Mouse (Mus musculus): ENCODE measurements at regions not wholly inside any gene's neighbourhood (a gene's known extent, or its start where the extent isn't known, plus 50 kb on each side); places are given as distances from the start of the nearest gene placed in this dataset. TPM values are rescaled to one million over a fixed set of nuclear protein-coding genes. Genes with fewer than 3 reads are reported as not detected.

DNA sequence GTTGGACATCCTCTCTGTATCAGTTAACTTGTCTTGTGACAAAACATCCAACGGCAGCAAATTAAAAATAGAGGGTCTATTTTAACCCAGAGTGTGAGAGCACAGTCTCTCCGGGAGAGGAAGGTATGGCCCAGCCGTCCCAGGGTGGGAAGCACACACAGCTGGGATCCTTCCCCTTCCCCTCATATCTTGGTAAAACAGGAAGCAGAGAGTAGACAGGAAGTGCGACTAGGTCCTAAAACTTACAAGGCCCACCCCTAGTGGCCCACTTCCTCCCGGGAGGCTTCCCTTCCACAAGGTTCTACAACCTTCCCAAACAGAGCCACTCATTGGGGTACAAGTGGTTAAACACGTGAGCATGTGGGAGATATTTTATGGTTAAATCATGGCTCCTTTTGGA, 56.4 kb upstream of the Max start:
- Histone ChIP-seq H3K9me3 (no peaks in the 10 kb centered on the region), H3K9ac (replicated peaks) (no peak overlapping the region), H3K4me1 (0 out of 2 replicates have a peak, but pooled peaks cover 2% of the 10 kb centered on the region), H3K4me3 (no peak overlapping the region), H3K27ac (replicated peaks) (no peak overlapping the region), H3K36me3 (no peaks in the 10 kb centered on the region), H3K27me3 (peaks cover 8% of the 10 kb centered on the region; the same call in 1 of the 2 replicates), H3K4me2 (replicated peaks) (no peak overlapping the region)
- no peak for ATAC-seq (ENCODE audit: low FRiP score, low read depth)
- 90% methylated on average over 6 of the region's 6 CpGs for WGBS

DNA sequence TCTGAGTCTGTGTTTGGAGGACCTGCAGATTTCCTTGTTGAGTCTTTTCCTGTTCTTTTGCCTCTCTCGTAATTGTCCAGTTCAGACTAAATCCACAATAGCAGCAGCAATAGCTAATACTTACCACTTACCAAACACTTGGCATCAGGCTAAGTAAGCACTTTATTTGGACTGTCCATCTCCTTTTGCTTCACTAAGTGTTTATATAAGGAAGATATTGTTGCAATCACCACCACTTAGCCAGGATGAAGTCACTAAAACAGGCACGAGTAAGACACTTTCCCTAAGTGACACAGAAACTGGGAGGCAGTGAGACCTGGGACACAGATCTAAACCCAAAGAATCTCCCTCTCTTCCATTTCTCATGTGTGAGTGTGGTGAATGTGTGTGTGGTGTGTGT, 52.9 kb upstream of the Max start:
- WGBS, result 89% methylated on average over 2 of the region's 2 CpGs
- Histone ChIP-seq H3K36me3 (no peaks in the 10 kb centered on the region), H3K27me3 (peaks cover 5% of the 10 kb centered on the region; the same call in 1 of the 2 replicates), H3K9me3 (no peaks in the 10 kb centered on the region), H3K27ac (replicated peaks) (no peak overlapping the region), H3K4me2 (replicated peaks) (no peak overlapping the region), H3K4me3 (no peak overlapping the region), H3K4me1 (no peaks in the 10 kb centered on the region), H3K9ac (replicated peaks) (no peak overlapping the region)
- ATAC-seq (ENCODE audit: low FRiP score, low read depth), result no peak

Small RNA genes in the stretch of these regions (microRNA-seq; reads per million reads assigned to microRNA genes)
- not detected for gene Gm22696

Data from midbrain, embryonic 12.5 days (tissue).